Mouse (Mus musculus) forebrain, postnatal 0 days (tissue): ENCODE results near the gene Nfib. TPM values are rescaled to one million over a fixed set of nuclear protein-coding genes. Genes with fewer than 3 reads are reported as not detected.

Source experiments
- ATAC-seq: fragments of 200-750 bp; cut with Nextera tagmentation; 2 replicates; pipeline ENCODE4 v1.8.0; 2017; ENCODE audit warnings: mild to moderate bottlenecking, moderate library complexity
- DNase-seq: peaks from one replicate; pipeline ENCODE4 v3.0.0-alpha.2; 2015
- H3K27ac ChIP-seq: fragments of 300-500 bp; sonication (generic); 2 replicates; pipeline ENCODE4 v1.5.1; 2014; ENCODE audit warnings: low read depth, mild to moderate bottlenecking, antibody characterized with exemption, low read length, moderate library complexity, mixed read lengths
- H3K27me3 ChIP-seq: fragments of 300-500 bp; sonication (generic); 2 replicates; pipeline ENCODE4 v1.6.1; 2014; ENCODE audit warnings: mild to moderate bottlenecking, low read length, mixed read lengths; ENCODE audit not compliant: insufficient read depth
- H3K36me3 ChIP-seq: fragments of 300-500 bp; sonication (generic); 2 replicates; pipeline ENCODE4 v1.6.1; 2014; ENCODE audit warnings: mild to moderate bottlenecking, moderate library complexity; ENCODE audit not compliant: insufficient read depth
- H3K4me1 ChIP-seq: fragments of 300-500 bp; sonication (generic); 2 replicates; pipeline ENCODE4 v1.6.1; 2014; ENCODE audit warnings: antibody characterized with exemption; ENCODE audit not compliant: insufficient read depth
- H3K4me2 ChIP-seq: fragments of 300-500 bp; sonication (generic); 2 replicates; pipeline ENCODE4 v1.6.1; 2014; ENCODE audit warnings: low read depth, mild to moderate bottlenecking, moderate library complexity
- H3K4me3 ChIP-seq: fragments of 300-500 bp; sonication (generic); 2 replicates; pipeline ENCODE4 v1.5.1; 2014; ENCODE audit warnings: low read depth, low read length, mixed read lengths
- H3K9ac ChIP-seq: fragments of 300-500 bp; sonication (generic); 2 replicates; pipeline ENCODE4 v1.6.1; 2014; ENCODE audit warnings: mild to moderate bottlenecking
- H3K9me3 ChIP-seq: fragments of 300-500 bp; sonication (generic); 2 replicates; pipeline ENCODE4 v1.6.1; 2016; ENCODE audit warnings: low read length
- CTCF ChIP-seq: sonication (generic); IDR thresholded peaks from 2 replicates; pipeline ENCODE4 v1.5.1; 2016; ENCODE audit warnings: antibody characterized with exemption, control low read depth, low read depth
- WGBS: fragments of 180-500 bp; shearing (Covaris S2); extraction: QIAGEN DNeasy Blood & Tissue Kit; methylation state at CpG from one replicate; pipeline ENCODE4 v1.1.7; 2014; 5-methylcytosine and 5-hydroxymethylcytosine counted together
- polyA plus RNA-seq: library from polyadenylated mRNA; unstranded; fragments of >200 nt; fragmentation: Nextera tagmentation; extraction: Ambion mirVana; gene quantifications from 2 replicates; pipeline ENCODE4 v1.2.1, GENCODE M21; 2015
- total RNA-seq: library from RNA; depleted of rRNA; stranded (reverse); fragments of >200 nt; gene quantifications from 2 replicates; pipeline ENCODE4 v1.2.3, GENCODE M21; 2014

The Nfib gene
- total and polyA plus RNA-seq, 2 experiments from 2014 or later: 69.0 to 135 TPM

- WGBS: 5% methylated on average over 14 of the region's 14 CpGs
- no peaks in the 10 kb centered on the region for H3K36me3 ChIP-seq
- H3K4me2 ChIP-seq: peak overlapping the region; percentile 86
- TF ChIP-seq CTCF: no peak
- ATAC-seq (no peak), DNase-seq (no peak)
- no peaks in the 10 kb centered on the region for H3K27me3 ChIP-seq
- H3K4me1 ChIP-seq: peaks cover 6% of the 10 kb centered on the region; the same call in 1 of the 2 replicates
- peak overlapping the region; percentile 64 for H3K9ac ChIP-seq
- H3K4me3 ChIP-seq: peak overlapping the region; percentile 51
- H3K27ac ChIP-seq: peak overlapping the region; percentile 91
- no peaks in the 10 kb centered on the region for H3K9me3 ChIP-seq
These were observed 192.2 kb downstream of the Nfib start for GRCm38 (mm10) chr4:82513426-82513750.

GRCm38 (mm10) chr4:82512743-82513425, 192.7 kb downstream of the Nfib start:
- DNase-seq (peak; percentile 95), ATAC-seq (peak; percentile 97)
- TF ChIP-seq CTCF: no peak
- H3K9me3 ChIP-seq: no peaks in the 10 kb centered on the region
- H3K27me3 ChIP-seq: no peaks in the 10 kb centered on the region
- H3K4me1 ChIP-seq: peaks cover 6% of the 10 kb centered on the region; the same call in 1 of the 2 replicates
- peak overlapping the region; percentile 64 for H3K9ac ChIP-seq
- no peaks in the 10 kb centered on the region for H3K36me3 ChIP-seq
- H3K4me3 ChIP-seq: peak overlapping the region; percentile 51
- 5% methylated on average over 61 of the region's 63 CpGs for WGBS
- H3K27ac ChIP-seq: peak overlapping the region; percentile 91
- H3K4me2 ChIP-seq: peak overlapping the region; percentile 86

- Histone ChIP-seq H3K27ac (peak overlapping the region; percentile 91), H3K9me3 (no peaks in the 10 kb centered on the region), H3K4me1 (peaks cover 6% of the 10 kb centered on the region; the same call in 1 of the 2 replicates), H3K9ac (peak overlapping the region; percentile 64), H3K4me3 (peak overlapping the region; percentile 51), H3K27me3 (no peaks in the 10 kb centered on the region), H3K4me2 (peak overlapping the region; percentile 86), H3K36me3 (no peaks in the 10 kb centered on the region)
- no peak for TF ChIP-seq CTCF
- ATAC-seq (no peak), DNase-seq (peak; percentile 74)
- WGBS: under 1% methylated on average over 13 of the region's 13 CpGs
These were observed 193.2 kb downstream of the Nfib start for GRCm38 (mm10) chr4:82512335-82512734.

- Histone ChIP-seq H3K36me3 (no peaks in the 10 kb centered on the region), H3K9me3 (no peaks in the 10 kb centered on the region), H3K9ac (peak overlapping the region; percentile 64), H3K4me3 (peak overlapping the region; percentile 51), H3K4me2 (peak overlapping the region; percentile 86), H3K27ac (peak overlapping the region; percentile 91), H3K4me1 (peaks cover 6% of the 10 kb centered on the region; the same call in 1 of the 2 replicates), H3K27me3 (no peaks in the 10 kb centered on the region)
- WGBS: under 1% methylated on average over 8 of the region's 8 CpGs
- peak; percentile 86 for DNase-seq
- TF ChIP-seq CTCF: no peak
- ATAC-seq: no peak
These were observed 194.0 kb downstream of the Nfib start for GRCm38 (mm10) chr4:82511524-82511923.

GRCm38 (mm10) chr4:82511001-82511513, 194.5 kb downstream of the Nfib start:
- no peaks in the 10 kb centered on the region for H3K9me3 ChIP-seq
- H3K4me1 ChIP-seq: peaks cover 6% of the 10 kb centered on the region; the same call in 1 of the 2 replicates
- no peaks in the 10 kb centered on the region for H3K36me3 ChIP-seq
- DNase-seq (peak; percentile 68), ATAC-seq (no peak)
- WGBS: 4% methylated on average over 16 of the region's 16 CpGs
- H3K27ac ChIP-seq: peak overlapping the region; percentile 91
- H3K9ac ChIP-seq: peak overlapping the region; percentile 64
- H3K4me2 ChIP-seq: peak overlapping the region; percentile 86
- no peak for TF ChIP-seq CTCF
- H3K4me3 ChIP-seq: peak overlapping the region; percentile 51
- H3K27me3 ChIP-seq: no peaks in the 10 kb centered on the region

- no peak for ATAC-seq
- WGBS: 11% methylated on average over 4 of the region's 4 CpGs
- H3K9ac ChIP-seq: peak overlapping the region; percentile 92
These were observed 195.8 kb downstream of the Nfib start for GRCm38 (mm10) chr4:82509771-82510170.

GRCm38 (mm10) chr4:82509166-82509767, 196.3 kb downstream of the Nfib start:
- Histone ChIP-seq H3K9me3 (no peaks in the 10 kb centered on the region), H3K27me3 (no peaks in the 10 kb centered on the region), H3K4me2 (peak overlapping the region; percentile 92), H3K4me3 (peak overlapping the region; percentile 79), H3K36me3 (no peaks in the 10 kb centered on the region), H3K27ac (peak overlapping the region; percentile 100), H3K9ac (peak overlapping the region; percentile 92), H3K4me1 (peaks cover 6% of the 10 kb centered on the region; the same call in 1 of the 2 replicates)
- ATAC-seq (no peak), DNase-seq (no peak)
- no peak for TF ChIP-seq CTCF
- 14% methylated on average over 2 of the region's 2 CpGs for WGBS

More at GRCm38 (mm10) chr4:82509771-82510170, 195.8 kb downstream of the Nfib start:
- H3K9me3 ChIP-seq: no peaks in the 10 kb centered on the region
- no peaks in the 10 kb centered on the region for H3K27me3 ChIP-seq
- peak overlapping the region; percentile 92 for H3K4me2 ChIP-seq
- peaks cover 6% of the 10 kb centered on the region; the same call in 1 of the 2 replicates for H3K4me1 ChIP-seq
- no peaks in the 10 kb centered on the region for H3K36me3 ChIP-seq
- H3K4me3 ChIP-seq: peak overlapping the region; percentile 79
- peak overlapping the region; percentile 100 for H3K27ac ChIP-seq
- DNase-seq: no peak
- no peak for TF ChIP-seq CTCF
